Mouse (Mus musculus): Measurements from ENCODE around the gene AW011738. TPM values are rescaled to one million over a fixed set of nuclear protein-coding genes. Genes with fewer than 3 reads are reported as not detected.

The AW011738 gene
- polyA plus RNA-seq, 1 experiment from 2014 or later: 1.2 TPM

GRCm38 (mm10) chr4:156185456-156185949 lies 17.6 kb upstream of the AW011738 start:
- Histone ChIP-seq H3K36me3 (ENCODE audit: control insufficient read depth, insufficient read depth, low read length) (peaks cover 31% of the 10 kb centered on the region), H3K4me2 (ENCODE audit: low read length) (peak overlapping the region; percentile 81), H3K9ac (ENCODE audit: low read length) (peak overlapping the region; percentile 80), H3K9me3 (replicated peaks; ENCODE audit: control insufficient read depth, low read length) (no peaks in the 10 kb centered on the region), H3K27me3 (replicated peaks; ENCODE audit: control insufficient read depth, insufficient read depth, low read length) (no peaks in the 10 kb centered on the region), H3K27ac (ENCODE audit: low read depth, low read length) (peak overlapping the region; percentile 94), H3K4me3 (ENCODE audit: low read depth, low read length) (peak overlapping the region; percentile 51), H3K4me1 (ENCODE audit: control insufficient read depth, insufficient read depth, low read length) (peaks cover 59% of the 10 kb centered on the region)
- WGBS: 63% methylated on average over 13 of the region's 13 CpGs
- no peak for ATAC-seq
- no peak for DNase-seq (ENCODE audit: low spot score)

- Histone ChIP-seq H3K27ac (ENCODE audit: low read depth, low read length) (peak overlapping the region; percentile 94), H3K9ac (ENCODE audit: low read length) (peak overlapping the region; percentile 80), H3K9me3 (replicated peaks; ENCODE audit: control insufficient read depth, low read length) (no peaks in the 10 kb centered on the region), H3K4me1 (ENCODE audit: control insufficient read depth, insufficient read depth, low read length) (peaks cover 59% of the 10 kb centered on the region), H3K36me3 (ENCODE audit: control insufficient read depth, insufficient read depth, low read length) (peaks cover 34% of the 10 kb centered on the region), H3K27me3 (replicated peaks; ENCODE audit: control insufficient read depth, insufficient read depth, low read length) (no peaks in the 10 kb centered on the region), H3K4me2 (ENCODE audit: low read length) (peak overlapping the region; percentile 81), H3K4me3 (ENCODE audit: low read depth, low read length) (peak overlapping the region; percentile 51)
- DNase-seq (ENCODE audit: low spot score) (peak; percentile 73), ATAC-seq (peak; percentile 62)
- WGBS: 2% methylated on average over 30 of the region's 31 CpGs
Measured at GRCm38 (mm10) chr4:156185950-156186850, 16.9 kb upstream of the AW011738 start.

GRCm38 (mm10) chr4:156188162-156188810 lies 14.8 kb upstream of the AW011738 start:
- peak overlapping the region; percentile 81 for H3K27ac ChIP-seq (ENCODE audit: low read depth, low read length)
- 31% methylated on average over 5 of the region's 5 CpGs for WGBS
- DNase-seq (ENCODE audit: low spot score): no peak
- no peaks in the 10 kb centered on the region for H3K27me3 ChIP-seq (replicated peaks; ENCODE audit: control insufficient read depth, insufficient read depth, low read length)
- peak; percentile 37 for ATAC-seq
- no peaks in the 10 kb centered on the region for H3K9me3 ChIP-seq (replicated peaks; ENCODE audit: control insufficient read depth, low read length)
- H3K4me2 ChIP-seq (ENCODE audit: low read length): 0 out of 2 replicates have a peak overlapping the region, but pooled peaks have one; percentile 8
- peaks cover 57% of the 10 kb centered on the region for H3K4me1 ChIP-seq (ENCODE audit: control insufficient read depth, insufficient read depth, low read length)
- H3K36me3 ChIP-seq (ENCODE audit: control insufficient read depth, insufficient read depth, low read length): peaks cover 40% of the 10 kb centered on the region
- no peak overlapping the region for H3K9ac ChIP-seq (ENCODE audit: low read length)
- no peak overlapping the region for H3K4me3 ChIP-seq (ENCODE audit: low read depth, low read length)

- peak overlapping the region; percentile 81 for H3K27ac ChIP-seq (ENCODE audit: low read depth, low read length)
- H3K4me2 ChIP-seq (ENCODE audit: low read length): peak overlapping the region; percentile 25; the same call in 1 of the 2 replicates
- no peaks in the 10 kb centered on the region for H3K9me3 ChIP-seq (replicated peaks; ENCODE audit: control insufficient read depth, low read length)
- peaks cover 42% of the 10 kb centered on the region for H3K36me3 ChIP-seq (ENCODE audit: control insufficient read depth, insufficient read depth, low read length)
- no peak overlapping the region for H3K4me3 ChIP-seq (ENCODE audit: low read depth, low read length)
- 4% methylated on average over 6 of the region's 6 CpGs for WGBS
- no peaks in the 10 kb centered on the region for H3K27me3 ChIP-seq (replicated peaks; ENCODE audit: control insufficient read depth, insufficient read depth, low read length)
- H3K4me1 ChIP-seq (ENCODE audit: control insufficient read depth, insufficient read depth, low read length): peaks cover 54% of the 10 kb centered on the region
- H3K9ac ChIP-seq (ENCODE audit: low read length): peak overlapping the region; percentile 35; the same call in 1 of the 2 replicates
- peak; percentile 38 for ATAC-seq
- DNase-seq (ENCODE audit: low spot score): peak; percentile 77
Measured at GRCm38 (mm10) chr4:156188811-156189323, 14.2 kb upstream of the AW011738 start.

- H3K4me1 ChIP-seq (ENCODE audit: control insufficient read depth, insufficient read depth, low read length): peaks cover 56% of the 10 kb centered on the region
- DNase-seq (ENCODE audit: low spot score): no peak
- ATAC-seq: no peak
- H3K9me3 ChIP-seq (replicated peaks; ENCODE audit: control insufficient read depth, low read length): no peaks in the 10 kb centered on the region
- H3K9ac ChIP-seq (ENCODE audit: low read length): 0 out of 2 replicates have a peak overlapping the region, but pooled peaks have one; percentile 8
- H3K4me3 ChIP-seq (ENCODE audit: low read depth, low read length): no peak overlapping the region
- peak overlapping the region; percentile 14; the same call in 1 of the 2 replicates for H3K27ac ChIP-seq (ENCODE audit: low read depth, low read length)
- 0 out of 2 replicates have a peak overlapping the region, but pooled peaks have one; percentile 3 for H3K4me2 ChIP-seq (ENCODE audit: low read length)
- H3K27me3 ChIP-seq (replicated peaks; ENCODE audit: control insufficient read depth, insufficient read depth, low read length): no peaks in the 10 kb centered on the region
- H3K36me3 ChIP-seq (ENCODE audit: control insufficient read depth, insufficient read depth, low read length): peaks cover 35% of the 10 kb centered on the region
- WGBS: 53% methylated on average over 8 of the region's 8 CpGs
Measured at GRCm38 (mm10) chr4:156192421-156193199, 10.5 kb upstream of the AW011738 start.

GRCm38 (mm10) chr4:156193200-156193590 lies 9.9 kb upstream of the AW011738 start:
- no peak overlapping the region for H3K4me3 ChIP-seq (ENCODE audit: low read depth, low read length)
- H3K27ac ChIP-seq (ENCODE audit: low read depth, low read length): no peak overlapping the region
- 30% methylated on average over 2 of the region's 2 CpGs for WGBS
- H3K9ac ChIP-seq (ENCODE audit: low read length): no peak overlapping the region
- peaks cover 35% of the 10 kb centered on the region for H3K36me3 ChIP-seq (ENCODE audit: control insufficient read depth, insufficient read depth, low read length)
- ATAC-seq (no peak), DNase-seq (ENCODE audit: low spot score) (no peak)
- H3K4me1 ChIP-seq (ENCODE audit: control insufficient read depth, insufficient read depth, low read length): peaks cover 55% of the 10 kb centered on the region
- H3K27me3 ChIP-seq (replicated peaks; ENCODE audit: control insufficient read depth, insufficient read depth, low read length): no peaks in the 10 kb centered on the region
- 0 out of 2 replicates have a peak overlapping the region, but pooled peaks have one; percentile 3 for H3K4me2 ChIP-seq (ENCODE audit: low read length)
- H3K9me3 ChIP-seq (replicated peaks; ENCODE audit: control insufficient read depth, low read length): no peaks in the 10 kb centered on the region

GRCm38 (mm10) chr4:156193906-156194305 lies 9.2 kb upstream of the AW011738 start:
- peak overlapping the region; percentile 95; the same call in 1 of the 2 replicates for H3K4me2 ChIP-seq (ENCODE audit: low read length)
- WGBS: 76% methylated on average over 5 of the region's 5 CpGs

GRCm38 (mm10) chr4:156194346-156194745 lies 8.8 kb upstream of the AW011738 start:
- H3K4me1 ChIP-seq (ENCODE audit: control insufficient read depth, insufficient read depth, low read length): peaks cover 44% of the 10 kb centered on the region
- peaks cover 35% of the 10 kb centered on the region for H3K36me3 ChIP-seq (ENCODE audit: control insufficient read depth, insufficient read depth, low read length)
- H3K27ac ChIP-seq (ENCODE audit: low read depth, low read length): no peak overlapping the region
- no peak for DNase-seq (ENCODE audit: low spot score)
- H3K27me3 ChIP-seq (replicated peaks; ENCODE audit: control insufficient read depth, insufficient read depth, low read length): no peaks in the 10 kb centered on the region
- H3K9me3 ChIP-seq (replicated peaks; ENCODE audit: control insufficient read depth, low read length): no peaks in the 10 kb centered on the region
- no peak overlapping the region; the same call in 1 of the 2 replicates for H3K9ac ChIP-seq (ENCODE audit: low read length)
- H3K4me2 ChIP-seq (ENCODE audit: low read length): peak overlapping the region; percentile 95; the same call in 1 of the 2 replicates
- no peak for ATAC-seq
- 49% methylated on average over 6 of the region's 6 CpGs for WGBS
- no peak overlapping the region for H3K4me3 ChIP-seq (ENCODE audit: low read depth, low read length)

More at GRCm38 (mm10) chr4:156193906-156194305, 9.2 kb upstream of the AW011738 start:
- H3K9ac ChIP-seq (ENCODE audit: low read length): no peak overlapping the region; the same call in 1 of the 2 replicates
- no peaks in the 10 kb centered on the region for H3K9me3 ChIP-seq (replicated peaks; ENCODE audit: control insufficient read depth, low read length)
- H3K27ac ChIP-seq (ENCODE audit: low read depth, low read length): no peak overlapping the region
- no peak for ATAC-seq
- H3K4me1 ChIP-seq (ENCODE audit: control insufficient read depth, insufficient read depth, low read length): peaks cover 48% of the 10 kb centered on the region
- DNase-seq (ENCODE audit: low spot score): no peak
- no peaks in the 10 kb centered on the region for H3K27me3 ChIP-seq (replicated peaks; ENCODE audit: control insufficient read depth, insufficient read depth, low read length)
- no peak overlapping the region for H3K4me3 ChIP-seq (ENCODE audit: low read depth, low read length)
- peaks cover 35% of the 10 kb centered on the region for H3K36me3 ChIP-seq (ENCODE audit: control insufficient read depth, insufficient read depth, low read length)
